Mouse (Mus musculus) hindbrain, embryonic 11.5 days (tissue): ENCODE measurements around the gene Fam135a. TPM values are rescaled to one million over a fixed set of nuclear protein-coding genes. Genes with fewer than 3 reads are reported as not detected.
"Not testable (repeated sequence)": the region's sequence is repeated elsewhere in the genome, so short reads cannot be mapped to it uniquely, and the experiment has no call there.

ENCODE experiments used
- ATAC-seq: fragments of 200-750 bp; cut with Nextera tagmentation; 2 replicates; pipeline ENCODE4 v1.8.0; 2017; ENCODE audit warnings: mild to moderate bottlenecking, moderate TSS enrichment, moderate library complexity; ENCODE audit not compliant: low FRiP score
- DNase-seq: peaks from one replicate; pipeline ENCODE4 v3.0.0-alpha.2; 2015; ENCODE audit warnings: low spot score
- H3K27ac ChIP-seq: fragments of 300-500 bp; sonication (generic); 2 replicates; pipeline ENCODE4 v1.5.1; 2014; ENCODE audit warnings: mild to moderate bottlenecking, low read depth, low read length
- H3K27me3 ChIP-seq: fragments of 300-500 bp; sonication (generic); 2 replicates; pipeline ENCODE4 v1.6.1; 2014; ENCODE audit warnings: mild to moderate bottlenecking, low read length, moderate library complexity, mixed read lengths; ENCODE audit not compliant: control insufficient read depth, insufficient read depth
- H3K36me3 ChIP-seq: fragments of 300-500 bp; sonication (generic); 2 replicates; pipeline ENCODE4 v1.6.1; 2014; ENCODE audit warnings: mild to moderate bottlenecking, low read length, moderate library complexity, mixed read lengths; ENCODE audit not compliant: control insufficient read depth, insufficient read depth
- H3K4me1 ChIP-seq: fragments of 300-500 bp; sonication (generic); replicated peaks from 2 replicates; pipeline ENCODE4 v1.6.1; 2014; ENCODE audit warnings: low read length, mixed read lengths; ENCODE audit not compliant: control insufficient read depth, insufficient read depth
- H3K4me2 ChIP-seq: fragments of 300-500 bp; sonication (generic); replicated peaks from 2 replicates; pipeline ENCODE4 v1.6.1; 2014; ENCODE audit warnings: mild to moderate bottlenecking, low read depth, low read length
- H3K4me3 ChIP-seq: fragments of 300-500 bp; sonication (generic); 2 replicates; pipeline ENCODE4 v1.5.1; 2014; ENCODE audit warnings: low read depth, low read length
- H3K9ac ChIP-seq: fragments of 300-500 bp; sonication (generic); 2 replicates; pipeline ENCODE4 v1.6.1; 2014; ENCODE audit warnings: low read depth, low read length
- H3K9me3 ChIP-seq: fragments of 300-500 bp; sonication (generic); 2 replicates; pipeline ENCODE4 v1.6.1; 2016; ENCODE audit warnings: low read length; ENCODE audit not compliant: control insufficient read depth
- WGBS: fragments of 180-500 bp; shearing (Covaris S2); extraction: QIAGEN DNeasy Blood & Tissue Kit; methylation state at CpG from one replicate; pipeline ENCODE4 v1.1.7; 2014; 5-methylcytosine and 5-hydroxymethylcytosine counted together
- polyA plus RNA-seq: library from polyadenylated mRNA; unstranded; fragments of >200 nt; fragmentation: Nextera tagmentation; extraction: Ambion mirVana; gene quantifications from 2 replicates; pipeline ENCODE4 v1.2.1, GENCODE M21; 2014

Fam135a gene
- polyA plus RNA-seq, 1 experiment from 2014 or later = 37.6 TPM

GRCm38 (mm10) chr1:23997493-23997892 is 102.6 kb downstream of the Fam135a start:
- Histone ChIP-seq H3K27me3 (no peaks in the 10 kb centered on the region), H3K9ac (no peak overlapping the region), H3K4me3 (no peak overlapping the region), H3K27ac (no peak overlapping the region), H3K9me3 (no peaks in the 10 kb centered on the region), H3K4me1 (no peaks in the 10 kb centered on the region), H3K4me2 (no peak overlapping the region), H3K36me3 (no peaks in the 10 kb centered on the region)
- 97% methylated on average over 3 of the region's 3 CpGs for WGBS
- ATAC-seq = no peak
- DNase-seq = no peak

GRCm38 (mm10) chr1:23995420-23995819 is 104.7 kb downstream of the Fam135a start:
- H3K4me1 ChIP-seq = no peaks in the 10 kb centered on the region
- DNase-seq (no peak), ATAC-seq (no peak)
- H3K9me3 ChIP-seq = no peaks in the 10 kb centered on the region
- no peak overlapping the region for H3K9ac ChIP-seq
- H3K36me3 ChIP-seq = no peaks in the 10 kb centered on the region
- no peaks in the 10 kb centered on the region for H3K27me3 ChIP-seq
- WGBS = 89% methylated on average over 4 of the region's 4 CpGs
- H3K27ac ChIP-seq = no peak overlapping the region
- H3K4me3 ChIP-seq = no peak overlapping the region
- no peak overlapping the region for H3K4me2 ChIP-seq

- Histone ChIP-seq H3K9me3 (no peaks in the 10 kb centered on the region), H3K36me3 (no peaks in the 10 kb centered on the region), H3K4me2 (no peak overlapping the region), H3K4me1 (no peaks in the 10 kb centered on the region), H3K27me3 (no peaks in the 10 kb centered on the region), H3K27ac (no peak overlapping the region), H3K9ac (no peak overlapping the region), H3K4me3 (no peak overlapping the region)
- WGBS = 96% methylated on average over 3 of the region's 3 CpGs
- ATAC-seq (no peak), DNase-seq (no peak)
These were observed 117.0 kb downstream of the Fam135a start for GRCm38 (mm10) chr1:23983118-23983517.

GRCm38 (mm10) chr1:23978281-23978680 is 121.9 kb downstream of the Fam135a start:
- ATAC-seq = no peak
- Histone ChIP-seq H3K4me1 (no peaks in the 10 kb centered on the region), H3K4me3 (no peak overlapping the region), H3K4me2 (no peak overlapping the region), H3K36me3 (no peaks in the 10 kb centered on the region), H3K27me3 (no peaks in the 10 kb centered on the region), H3K9me3 (no peaks in the 10 kb centered on the region), H3K9ac (no peak overlapping the region), H3K27ac (no peak overlapping the region)
- 84% methylated on average over 6 of the region's 6 CpGs for WGBS
- no peak for DNase-seq

DNA sequence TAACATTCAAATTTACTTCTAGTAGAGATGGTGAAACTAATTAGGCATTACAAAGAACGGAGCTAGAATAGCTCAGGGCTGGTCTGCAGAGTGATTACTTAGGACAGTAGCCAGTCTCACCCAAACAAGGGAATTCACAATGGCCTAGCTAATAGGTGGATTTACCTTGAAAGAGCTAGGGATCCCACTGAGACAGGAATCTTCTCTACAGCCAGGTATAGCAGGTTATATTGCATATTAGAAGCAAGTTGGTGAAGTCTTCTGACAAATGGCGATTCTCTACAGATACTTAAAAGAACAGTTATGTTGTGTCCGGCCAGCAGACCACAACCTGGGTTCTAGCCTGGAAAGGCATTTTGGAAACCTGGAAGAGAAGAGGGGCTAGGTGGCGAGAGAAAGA is 129.0 kb downstream of the Fam135a start:
- ATAC-seq, H3K27ac ChIP-seq, H3K9ac ChIP-seq, H3K9me3 ChIP-seq, DNase-seq, H3K4me2 ChIP-seq, H3K27me3 ChIP-seq, H3K36me3 ChIP-seq, H3K4me3 ChIP-seq, H3K4me1 ChIP-seq: not testable (repeated sequence)
- WGBS = 80% methylated on average over 3 of the region's 4 CpGs

GRCm38 (mm10) chr1:23968027-23968725 is 132.0 kb downstream of the Fam135a start:
- H3K9ac ChIP-seq = no peak overlapping the region

GRCm38 (mm10) chr1:23966226-23966625 is 133.9 kb downstream of the Fam135a start:
- H3K4me3 ChIP-seq = no peak overlapping the region
- DNase-seq = no peak
- H3K36me3 ChIP-seq = no peaks in the 10 kb centered on the region
- H3K9me3 ChIP-seq = no peaks in the 10 kb centered on the region
- H3K4me1 ChIP-seq = no peaks in the 10 kb centered on the region
- H3K9ac ChIP-seq = no peak overlapping the region
- 67% methylated on average over 1 of the region's 1 CpGs for WGBS
- H3K27ac ChIP-seq = no peak overlapping the region
- H3K27me3 ChIP-seq = no peaks in the 10 kb centered on the region
- H3K4me2 ChIP-seq = no peak overlapping the region
- ATAC-seq = no peak

More at GRCm38 (mm10) chr1:23968027-23968725, 132.0 kb downstream of the Fam135a start:
- Histone ChIP-seq H3K4me2 (no peak overlapping the region), H3K27me3 (no peaks in the 10 kb centered on the region), H3K27ac (no peak overlapping the region), H3K4me3 (no peak overlapping the region), H3K9me3 (no peaks in the 10 kb centered on the region), H3K4me1 (no peaks in the 10 kb centered on the region), H3K36me3 (no peaks in the 10 kb centered on the region)
- WGBS = 87% methylated on average over 9 of the region's 9 CpGs
- ATAC-seq (no peak), DNase-seq (no peak)

Other genes starting within 250 kb of the Fam135a start
- gene Smap1, start 178.0 kb downstream of the Fam135a start, polyA plus RNA-seq = 59.1 and 60.9 TPM in 2 replicates
- 78.8 and 94.8 TPM in 2 replicates for gene Sdhaf4, start 94.7 kb downstream of the Fam135a start, polyA plus RNA-seq
- 23.5 and 26.8 TPM in 2 replicates for gene Col9a1, start 77.3 kb upstream of the Fam135a start, polyA plus RNA-seq